Comparison of ENCODE assay signal across 11 mouse cellular contexts in the genomic region with DNA sequence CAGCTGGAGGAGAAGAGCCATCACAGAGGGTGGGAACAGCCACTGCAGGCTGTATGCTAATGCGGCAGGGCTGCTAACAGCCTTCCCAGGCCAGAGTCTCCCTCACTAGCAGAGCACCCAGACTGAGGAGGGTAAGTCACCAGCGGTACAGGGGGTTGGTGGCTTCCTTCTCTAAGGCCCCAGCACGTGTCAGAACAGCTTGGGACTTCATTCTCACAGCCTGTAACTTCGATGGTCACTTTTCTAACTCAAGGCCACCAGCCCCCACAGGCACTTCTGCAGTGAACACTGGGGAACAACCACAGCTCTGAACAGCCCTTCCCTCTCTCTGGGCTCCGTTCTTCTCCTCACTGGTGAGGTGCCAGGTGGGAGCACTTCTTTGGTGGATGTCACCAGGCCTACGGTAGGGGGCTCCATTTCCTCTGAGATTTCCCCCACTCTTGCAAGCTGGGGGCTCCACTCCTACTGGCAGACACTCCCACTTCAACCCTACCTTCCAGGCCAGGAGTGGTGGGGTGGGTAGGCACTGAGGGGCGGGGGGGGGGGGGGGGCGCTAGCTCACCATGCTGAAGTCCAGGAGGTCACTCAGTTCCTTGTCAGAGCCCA. TPM values are rescaled to one million over a fixed set of nuclear protein-coding genes. Genes with fewer than 3 reads are reported as not detected.
DNase-seq lines count a peak whose midpoint lies in the region; ATAC-seq and TF ChIP-seq lines count a peak whose summit lies in the region.
"Had no signal": no experiment of that assay in that cellular context is flagged by ENCODE, and none has a peak within 500 bp of the region (broad histone marks: within the 10 kb centered on the region; RNA-seq: fewer than 3 reads in every experiment).

No protein-coding gene starts in this region.

- no peak for TF ChIP-seq POLR2A in cerebellum, adult 2 months (IDR thresholded peaks at IDR 0.05; ENCODE audit: borderline replicate concordance, insufficient read depth, low read length)

- H3K9me3 ChIP-seq in midbrain, embryonic 10.5 days (replicated peaks): peaks cover 7% of the 10 kb centered on the region; the same call in 1 of the 2 replicates
- no peaks in the 10 kb centered on the region for H3K9me3 ChIP-seq in midbrain, embryonic 16.5 days (replicated peaks; ENCODE audit: control insufficient read depth, low read length, poor library complexity, severe bottlenecking)
- H3K9me3 ChIP-seq in embryonic facial prominence, embryonic 15.5 days (replicated peaks): 0 out of 2 replicates have a peak, but pooled peaks cover under 1% of the 10 kb centered on the region
- H3K9me3 ChIP-seq: stomach, embryonic 15.5 days had no signal

- H3K4me2 ChIP-seq in midbrain, embryonic 16.5 days (ENCODE audit: low read length): no peak overlapping the region
- H3K4me2 ChIP-seq in embryonic facial prominence, embryonic 15.5 days (replicated peaks): no peak overlapping the region

- no peak overlapping the region for H3K27ac ChIP-seq in cerebellum, adult 2 months (ENCODE audit: insufficient read depth, low read length)
- H3K27ac ChIP-seq in midbrain, embryonic 10.5 days (replicated peaks): peak overlapping the region; percentile 59; the same call in 1 of the 2 replicates
- H3K27ac ChIP-seq in midbrain, embryonic 16.5 days (ENCODE audit: low read length): no peak overlapping the region
- no peak overlapping the region for H3K27ac ChIP-seq in embryonic facial prominence, embryonic 15.5 days (replicated peaks)
- H3K27ac ChIP-seq: stomach, embryonic 15.5 days had no signal

- DNase-seq in cerebellum, adult 9-11 months: peak; percentile 50
- no peak for DNase-seq in cerebellum, adult 2 months
- no peak for DNase-seq in midbrain, embryonic 10.5 days (ENCODE audit: low spot score)
- peak; percentile 39 for DNase-seq in splenic B cell, adult 2 months (ENCODE audit: low read depth, low spot score)
- no peak for DNase-seq in gastrocnemius, postnatal 14 days
- DNase-seq: heart, adult 11 months; kidney, adult 18-20 months had no signal

- no peaks in the 10 kb centered on the region for H3K27me3 ChIP-seq in cerebellum, adult 2 months (ENCODE audit: control insufficient read depth, insufficient read depth, low read length)
- no peaks in the 10 kb centered on the region for H3K27me3 ChIP-seq in midbrain, embryonic 10.5 days (ENCODE audit: low read depth, poor library complexity, severe bottlenecking)
- H3K27me3 ChIP-seq in midbrain, embryonic 16.5 days (ENCODE audit: control insufficient read depth, insufficient read depth, low read depth, low read length): no peaks in the 10 kb centered on the region
- H3K27me3 ChIP-seq in embryonic facial prominence, embryonic 15.5 days: no peaks in the 10 kb centered on the region
- H3K27me3 ChIP-seq in splenic B cell, adult 2 months (ENCODE audit: control insufficient read depth, insufficient read depth, low read length, poor library complexity, severe bottlenecking): no peaks in the 10 kb centered on the region
- H3K27me3 ChIP-seq: stomach, embryonic 15.5 days had no signal

- WGBS in cerebellum, adult 2 months: 48% methylated on average over 8 of the region's 8 CpGs
- 77% methylated on average over 7 of the region's 8 CpGs for WGBS in midbrain, embryonic 10.5 days
- 76% methylated on average over 7 of the region's 8 CpGs for WGBS in midbrain, embryonic 16.5 days
- 74% methylated on average over 6 of the region's 8 CpGs for WGBS in embryonic facial prominence, embryonic 15.5 days

- no peak for ATAC-seq in midbrain, embryonic 16.5 days
- ATAC-seq in embryonic facial prominence, embryonic 15.5 days (ENCODE audit: insufficient number of reproducible peaks, low FRiP score, low TSS enrichment, low read depth): no peak
- no peak for ATAC-seq in activated CD4-positive, CD25-positive, alpha-beta regulatory T cell, adult 4 months

- peaks cover 5% of the 10 kb centered on the region for H3K4me1 ChIP-seq in cerebellum, adult 2 months (ENCODE audit: control insufficient read depth, insufficient read depth, low read length)
- peaks cover 33% of the 10 kb centered on the region for H3K4me1 ChIP-seq in midbrain, embryonic 10.5 days
- peaks cover 23% of the 10 kb centered on the region for H3K4me1 ChIP-seq in midbrain, embryonic 16.5 days (ENCODE audit: control insufficient read depth, insufficient read depth, low read length)
- peaks cover 25% of the 10 kb centered on the region for H3K4me1 ChIP-seq in embryonic facial prominence, embryonic 15.5 days

- no peak overlapping the region for H3K4me3 ChIP-seq in cerebellum, adult 2 months (replicated peaks; ENCODE audit: insufficient read depth, low read depth, low read length)
- peak overlapping the region; percentile 96 for H3K4me3 ChIP-seq in midbrain, embryonic 10.5 days
- H3K4me3 ChIP-seq in midbrain, embryonic 16.5 days (ENCODE audit: low read depth, low read length): no peak overlapping the region
- 0 out of 2 replicates have a peak overlapping the region, but pooled peaks have one; percentile 1 for H3K4me3 ChIP-seq in embryonic facial prominence, embryonic 15.5 days (replicated peaks)

- TF ChIP-seq CTCF in cerebellum, adult 2 months (IDR thresholded peaks at IDR 0.05; ENCODE audit: borderline replicate concordance, insufficient read depth, low read depth, low read length): no peak

- H3K36me3 ChIP-seq in midbrain, embryonic 10.5 days: peaks cover 62% of the 10 kb centered on the region
- peaks cover 32% of the 10 kb centered on the region for H3K36me3 ChIP-seq in midbrain, embryonic 16.5 days (ENCODE audit: control insufficient read depth, insufficient read depth, low read length)
- H3K36me3 ChIP-seq in embryonic facial prominence, embryonic 15.5 days: peaks cover 52% of the 10 kb centered on the region
- H3K36me3 ChIP-seq in splenic B cell, adult 2 months (ENCODE audit: control insufficient read depth, insufficient read depth, low read length, poor library complexity, severe bottlenecking): peaks cover 2% of the 10 kb centered on the region

- intact Hi-C loops in gastrocnemius, postnatal 14 days (cut with DNase I; ENCODE audit: low total_unique reads): no loop called here

- no peak overlapping the region for H3K9ac ChIP-seq in midbrain, embryonic 16.5 days (ENCODE audit: low read depth, low read length)
- no peak overlapping the region for H3K9ac ChIP-seq in embryonic facial prominence, embryonic 15.5 days
- H3K9ac ChIP-seq: stomach, embryonic 15.5 days had no signal

RNA-seq across cellular contexts. Expression of gene Tcf3, which starts 3.0 kb away (rescaled TPM):
- 34.2 and 38.8 TPM in 2 replicates for polyA plus RNA-seq in cerebellum, adult 2 months (2012; rRNA removed)
- polyA plus RNA-seq in midbrain, embryonic 10.5 days (2016; fragmentation: Nextera tagmentation; extraction: Ambion mirVana): 190 and 191 TPM in 2 replicates
- 30.2 and 35.2 TPM in 2 replicates for polyA plus RNA-seq in midbrain, embryonic 16.5 days (2015; fragmentation: Nextera tagmentation; extraction: Ambion mirVana)
- polyA plus RNA-seq in embryonic facial prominence, embryonic 15.5 days (2015; fragmentation: Nextera tagmentation; extraction: Ambion mirVana): 133 and 135 TPM in 2 replicates
- polyA plus RNA-seq in activated CD4-positive, CD25-positive, alpha-beta regulatory T cell, adult 4 months (2017; shearing (Covaris generic)): 10 to 100 TPM in 1 of 2 experiments, 1 to 10 TPM in 1; 9.3 to 10.7 TPM
- 10 to 100 TPM; 18.1 to 24.6 TPM for total RNA-seq in gastrocnemius, postnatal 14 days (2021)

RNA-seq across cellular contexts. Expression of gene Uqcr11, which starts 23.8 kb away (rescaled TPM):
- polyA plus RNA-seq in cerebellum, adult 2 months (2012; rRNA removed): 1,410 and 1,545 TPM in 2 replicates
- polyA plus RNA-seq in midbrain, embryonic 10.5 days (2016; fragmentation: Nextera tagmentation; extraction: Ambion mirVana): 610 and 635 TPM in 2 replicates
- 455 and 532 TPM in 2 replicates for polyA plus RNA-seq in midbrain, embryonic 16.5 days (2015; fragmentation: Nextera tagmentation; extraction: Ambion mirVana)
- polyA plus RNA-seq in embryonic facial prominence, embryonic 15.5 days (2015; fragmentation: Nextera tagmentation; extraction: Ambion mirVana): 659 and 673 TPM in 2 replicates
- polyA plus RNA-seq in activated CD4-positive, CD25-positive, alpha-beta regulatory T cell, adult 4 months (2017; shearing (Covaris generic)): 100 to 1,000 TPM; 327 to 363 TPM
- total RNA-seq in gastrocnemius, postnatal 14 days (2021): 100 to 1,000 TPM; 793 to 884 TPM

RNA-seq across cellular contexts. Expression of gene Mbd3, which starts 31.1 kb away (rescaled TPM):
- polyA plus RNA-seq in cerebellum, adult 2 months (2012; rRNA removed): 193 and 199 TPM in 2 replicates
- 338 and 351 TPM in 2 replicates for polyA plus RNA-seq in midbrain, embryonic 10.5 days (2016; fragmentation: Nextera tagmentation; extraction: Ambion mirVana)
- 174 and 188 TPM in 2 replicates for polyA plus RNA-seq in midbrain, embryonic 16.5 days (2015; fragmentation: Nextera tagmentation; extraction: Ambion mirVana)
- 247 and 250 TPM in 2 replicates for polyA plus RNA-seq in embryonic facial prominence, embryonic 15.5 days (2015; fragmentation: Nextera tagmentation; extraction: Ambion mirVana)
- polyA plus RNA-seq in activated CD4-positive, CD25-positive, alpha-beta regulatory T cell, adult 4 months (2017; shearing (Covaris generic)): 10 to 100 TPM; 23.6 to 32.0 TPM
- 100 to 1,000 TPM in 1 of 2 experiments, 10 to 100 TPM in 1; 81.0 to 102 TPM for total RNA-seq in gastrocnemius, postnatal 14 days (2021)

RNA-seq across cellular contexts. Expression of gene Mex3d, which starts 43.0 kb away (rescaled TPM):
- polyA plus RNA-seq in cerebellum, adult 2 months (2012; rRNA removed): 16.1 and 16.2 TPM in 2 replicates
- 6.3 and 6.4 TPM in 2 replicates for polyA plus RNA-seq in midbrain, embryonic 10.5 days (2016; fragmentation: Nextera tagmentation; extraction: Ambion mirVana)
- 13.6 and 15.0 TPM in 2 replicates for polyA plus RNA-seq in midbrain, embryonic 16.5 days (2015; fragmentation: Nextera tagmentation; extraction: Ambion mirVana)
- 7.2 and 8.4 TPM in 2 replicates for polyA plus RNA-seq in embryonic facial prominence, embryonic 15.5 days (2015; fragmentation: Nextera tagmentation; extraction: Ambion mirVana)
- 1 to 10 TPM in 1 of 2 experiments, under 1 TPM in 1; 0.62 to 1.2 TPM for polyA plus RNA-seq in activated CD4-positive, CD25-positive, alpha-beta regulatory T cell, adult 4 months (2017; shearing (Covaris generic))
- 1 to 10 TPM; 5.2 to 6.0 TPM for total RNA-seq in gastrocnemius, postnatal 14 days (2021)

Comparison
In these comparisons a context has a peak if more than half of its experiments do, and no peak if none do; other contexts are left out.
1. DNase-seq: peak in cerebellum, adult 9-11 months (single experiment) and splenic B cell, adult 2 months (single experiment); none in cerebellum, adult 2 months (0 of 2), midbrain, embryonic 10.5 days (single experiment) and gastrocnemius, postnatal 14 days (single experiment).
2. H3K4me3 ChIP-seq: peak in midbrain, embryonic 10.5 days (single experiment) and embryonic facial prominence, embryonic 15.5 days (single experiment); none in cerebellum, adult 2 months (single experiment) and midbrain, embryonic 16.5 days (single experiment).